Mouse (Mus musculus) liver, postnatal 0 days (tissue): ENCODE data around the gene Cdhr1. TPM values are rescaled to one million over a fixed set of nuclear protein-coding genes. Genes with fewer than 3 reads are reported as not detected.

ENCODE experiments used
- ATAC-seq: fragments of 200-750 bp; cut with Nextera tagmentation; 2 replicates; pipeline ENCODE4 v1.8.0; 2017; ENCODE audit warnings: mild to moderate bottlenecking, moderate library complexity
- DNase-seq: peaks from one replicate; pipeline ENCODE4 v3.0.0-alpha.2; 2016
- H3K27ac ChIP-seq: fragments of 300-500 bp; sonication (generic); 2 replicates; pipeline ENCODE4 v1.5.1; 2014; ENCODE audit warnings: antibody characterized with exemption, moderate library complexity, mild to moderate bottlenecking, low read depth
- H3K27me3 ChIP-seq: fragments of 300-500 bp; sonication (generic); 2 replicates; pipeline ENCODE4 v1.6.1; 2014; ENCODE audit warnings: low read length, control low read depth, mixed read lengths; ENCODE audit not compliant: insufficient read depth
- H3K36me3 ChIP-seq: fragments of 300-500 bp; sonication (generic); replicated peaks from 2 replicates; pipeline ENCODE4 v1.6.1; 2014; ENCODE audit warnings: mild to moderate bottlenecking, control low read depth, low read length, moderate library complexity, mixed read lengths; ENCODE audit not compliant: insufficient read depth
- H3K4me1 ChIP-seq: fragments of 300-500 bp; sonication (generic); 2 replicates; pipeline ENCODE4 v1.6.1; 2014; ENCODE audit warnings: antibody characterized with exemption, mild to moderate bottlenecking, control low read depth; ENCODE audit not compliant: insufficient read depth
- H3K4me2 ChIP-seq: fragments of 300-500 bp; sonication (generic); 2 replicates; pipeline ENCODE4 v1.6.1; 2014; ENCODE audit warnings: low read depth, mild to moderate bottlenecking, low read length, moderate library complexity, mixed read lengths
- H3K4me3 ChIP-seq: fragments of 300-500 bp; sonication (generic); 2 replicates; pipeline ENCODE4 v1.5.1; 2014; ENCODE audit warnings: low read depth, low read length
- H3K9ac ChIP-seq: fragments of 300-500 bp; sonication (generic); replicated peaks from 2 replicates; pipeline ENCODE4 v1.6.1; 2014; ENCODE audit warnings: mild to moderate bottlenecking, moderate library complexity
- H3K9me3 ChIP-seq: fragments of 300-500 bp; sonication (generic); 2 replicates; pipeline ENCODE4 v1.6.1; 2016; ENCODE audit warnings: mild to moderate bottlenecking, control low read depth, low read length, mixed read lengths
- CTCF ChIP-seq: sonication (generic); IDR thresholded peaks from 2 replicates; pipeline ENCODE4 v1.5.1; 2016; ENCODE audit warnings: antibody characterized with exemption, low read depth
- EP300 ChIP-seq: IDR thresholded peaks from 2 replicates; pipeline ENCODE4 v1.6.1; 2016; ENCODE audit warnings: antibody characterized with exemption, low read depth, mild to moderate bottlenecking
- WGBS: fragments of 180-500 bp; shearing (Covaris S2); extraction: QIAGEN DNeasy Blood & Tissue Kit; methylation state at CpG from one replicate; pipeline ENCODE4 v1.1.7; 2014; ENCODE audit not compliant: insufficient replicate concordance; 5-methylcytosine and 5-hydroxymethylcytosine counted together
- polyA plus RNA-seq: library from polyadenylated mRNA; unstranded; fragments of >200 nt; fragmentation: Nextera tagmentation; extraction: Ambion mirVana; gene quantifications from 2 replicates; pipeline ENCODE4 v1.2.1, GENCODE M21; 2015

Cdhr1 gene
- polyA plus RNA-seq, 1 experiment from 2014 or later: not detected

DNA sequence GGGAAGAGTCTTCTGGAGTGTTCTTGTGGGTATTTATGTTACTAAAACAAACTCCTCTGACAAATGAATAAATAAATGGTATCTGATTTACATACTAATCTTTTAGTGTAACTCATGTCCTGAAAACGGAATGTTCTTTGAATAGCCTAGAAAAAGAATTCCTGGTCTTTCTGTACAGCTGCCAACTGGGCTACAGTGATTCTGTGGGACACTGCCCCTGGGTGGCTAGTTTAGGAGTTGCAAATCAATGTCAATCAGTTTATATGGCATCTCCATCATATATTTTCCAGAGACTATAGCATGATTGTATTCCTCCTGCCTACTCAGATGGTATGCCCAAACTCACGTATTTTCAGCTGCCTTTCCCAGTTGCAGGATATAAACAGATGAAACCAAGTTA, 33.3 kb downstream of the Cdhr1 start:
- no peak for DNase-seq
- no peak for TF ChIP-seq EP300
- Histone ChIP-seq H3K27ac (no peak overlapping the region), H3K4me3 (no peak overlapping the region), H3K4me1 (no peaks in the 10 kb centered on the region), H3K27me3 (no peaks in the 10 kb centered on the region), H3K36me3 (no peaks in the 10 kb centered on the region), H3K4me2 (no peak overlapping the region), H3K9ac (no peak overlapping the region), H3K9me3 (no peaks in the 10 kb centered on the region)
- ATAC-seq: no peak
- 54% methylated on average over 2 of the region's 2 CpGs for WGBS

DNA sequence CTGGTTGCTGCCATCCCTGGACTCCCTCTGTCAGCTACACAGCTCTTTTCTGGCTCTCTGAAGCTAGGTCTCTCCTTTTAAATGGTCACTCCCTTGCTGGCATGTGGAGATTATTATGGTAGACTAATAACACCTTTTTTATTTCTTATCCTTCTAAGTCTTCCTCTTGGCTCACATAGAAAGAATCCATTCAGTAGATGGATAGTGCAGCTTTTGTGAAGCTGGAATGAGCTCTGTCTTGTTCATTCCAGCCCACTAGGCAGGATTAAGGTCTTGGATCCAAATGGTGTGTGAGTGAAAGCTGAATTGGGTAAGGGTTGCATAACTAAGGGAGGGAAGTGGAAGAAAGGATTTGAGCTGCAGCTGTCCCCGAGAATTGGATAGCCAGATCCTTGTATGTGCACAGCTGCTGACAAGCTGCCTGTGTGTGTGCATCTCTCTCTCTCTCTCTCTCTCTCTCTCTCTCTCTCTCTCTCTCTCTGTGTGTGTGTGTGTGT, 49.2 kb downstream of the Cdhr1 start, which contains the start of gene Rgr:
Gene Rgr, minus strand, starts transcription at position 51 of the 497 bp plus-strand sequence.
- WGBS: 80% methylated on average over 1 of the region's 1 CpGs
- ATAC-seq: no peak

DNA sequence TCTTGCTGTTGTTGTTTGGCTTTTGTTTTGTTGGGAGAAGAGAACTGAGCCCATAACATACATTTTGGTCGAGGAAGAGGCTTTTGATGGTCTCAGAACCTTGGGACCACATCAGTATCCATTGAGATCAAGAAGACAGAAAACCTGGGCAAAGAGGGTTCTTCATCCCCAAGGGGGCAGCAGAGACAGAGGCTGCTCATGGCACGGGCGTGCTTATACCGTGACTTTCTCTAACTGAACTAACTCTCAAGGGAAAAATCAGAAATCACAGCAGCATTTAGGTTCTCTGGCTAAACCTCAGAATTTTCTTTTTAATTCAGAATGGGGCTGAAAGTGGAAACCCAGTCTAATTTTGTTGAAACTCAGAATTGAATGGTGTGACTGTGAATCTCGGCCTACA, 63.7 kb downstream of the Cdhr1 start:
- H3K27me3 ChIP-seq: no peaks in the 10 kb centered on the region
- H3K36me3 ChIP-seq: no peaks in the 10 kb centered on the region
- TF ChIP-seq CTCF (0 out of 2 replicates have a peak, but pooled peaks have one; percentile 5), EP300 (no peak)
- no peak for DNase-seq
- no peak overlapping the region for H3K9ac ChIP-seq
- H3K4me2 ChIP-seq: no peak overlapping the region
- H3K9me3 ChIP-seq: no peaks in the 10 kb centered on the region
- ATAC-seq: no peak
- H3K27ac ChIP-seq: no peak overlapping the region
- WGBS: 49% methylated on average over 5 of the region's 5 CpGs
- no peaks in the 10 kb centered on the region for H3K4me1 ChIP-seq
- no peak overlapping the region for H3K4me3 ChIP-seq

More for the DNA sequence above, 49.2 kb downstream of the Cdhr1 start, which contains the start of gene Rgr:
- TF ChIP-seq EP300 (no peak), CTCF (no peak)
- no peak within 1 kb of the TSS for H3K4me3 ChIP-seq
- H3K27ac ChIP-seq: no peak within 1 kb of the TSS
- H3K4me2 ChIP-seq: no peak within 1 kb of the TSS
- no peak for DNase-seq
- H3K36me3 ChIP-seq: no peaks in the 10 kb centered on the region
- H3K9me3 ChIP-seq: no peaks in the 10 kb centered on the region
- H3K4me1 ChIP-seq: no peaks in the 10 kb centered on the region
- no peaks in the 10 kb centered on the region for H3K27me3 ChIP-seq
- H3K9ac ChIP-seq: no peak within 1 kb of the TSS

DNA sequence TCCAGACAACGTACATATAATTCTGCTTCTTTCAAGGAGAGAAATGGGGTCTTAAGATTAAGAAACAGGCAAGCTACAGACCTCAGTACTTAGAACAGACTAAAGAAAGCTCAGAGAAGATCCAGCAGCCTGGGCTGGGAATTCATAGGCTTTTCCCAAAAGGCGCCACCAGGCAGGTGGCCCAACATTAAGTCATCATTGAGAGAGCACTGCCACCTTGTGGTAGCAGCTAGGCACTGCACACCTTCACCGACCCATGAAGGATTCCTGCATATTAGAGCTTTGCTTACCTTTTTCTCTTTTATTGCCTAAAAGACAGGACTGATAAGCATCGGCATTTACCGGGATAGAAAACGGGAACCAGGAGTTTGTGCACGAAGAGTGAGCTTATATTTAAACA, 64.9 kb downstream of the Cdhr1 start:
- no peak overlapping the region for H3K27ac ChIP-seq
- WGBS: 12% methylated on average over 7 of the region's 7 CpGs
- H3K9ac ChIP-seq: no peak overlapping the region
- no peak overlapping the region for H3K4me3 ChIP-seq
- peak; percentile 69 for DNase-seq
- TF ChIP-seq EP300: no peak
- peak; percentile 94 for TF ChIP-seq CTCF
- no peaks in the 10 kb centered on the region for H3K27me3 ChIP-seq
- no peaks in the 10 kb centered on the region for H3K4me1 ChIP-seq
- no peaks in the 10 kb centered on the region for H3K36me3 ChIP-seq
- no peak overlapping the region for H3K4me2 ChIP-seq
- no peaks in the 10 kb centered on the region for H3K9me3 ChIP-seq
- ATAC-seq: peak; percentile 54

DNA sequence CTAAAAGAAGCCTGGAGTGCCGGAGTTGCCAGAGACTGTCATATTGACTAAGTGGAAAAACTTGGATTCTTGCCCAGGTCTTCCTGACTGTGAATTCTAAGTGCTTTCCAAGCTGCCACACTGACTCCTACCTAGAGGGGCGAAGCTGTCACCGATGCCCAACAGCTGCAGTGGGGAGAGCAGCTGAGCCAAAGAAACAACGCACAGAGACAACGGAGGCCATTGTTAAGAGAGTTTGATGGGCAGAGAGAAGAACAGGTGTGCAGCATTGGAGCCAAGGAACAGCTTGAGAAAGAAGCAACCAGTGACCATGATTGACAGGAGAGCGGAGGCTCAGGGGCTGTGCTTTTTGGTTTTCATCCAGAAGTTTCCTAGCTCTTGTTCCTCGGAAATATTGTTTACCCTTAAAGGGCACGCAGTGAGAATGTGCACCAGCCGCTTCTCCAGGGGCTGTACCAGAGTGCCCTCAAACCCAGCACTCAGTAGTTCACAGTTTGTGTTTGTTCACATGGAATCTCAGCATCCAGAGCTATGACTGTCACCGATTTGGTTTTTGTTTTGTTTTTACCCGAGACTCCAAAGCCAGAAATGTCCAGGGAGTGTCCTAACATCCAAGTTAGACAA, 65.6 kb downstream of the Cdhr1 start:
- WGBS: 75% methylated on average over 11 of the region's 11 CpGs

DNA sequence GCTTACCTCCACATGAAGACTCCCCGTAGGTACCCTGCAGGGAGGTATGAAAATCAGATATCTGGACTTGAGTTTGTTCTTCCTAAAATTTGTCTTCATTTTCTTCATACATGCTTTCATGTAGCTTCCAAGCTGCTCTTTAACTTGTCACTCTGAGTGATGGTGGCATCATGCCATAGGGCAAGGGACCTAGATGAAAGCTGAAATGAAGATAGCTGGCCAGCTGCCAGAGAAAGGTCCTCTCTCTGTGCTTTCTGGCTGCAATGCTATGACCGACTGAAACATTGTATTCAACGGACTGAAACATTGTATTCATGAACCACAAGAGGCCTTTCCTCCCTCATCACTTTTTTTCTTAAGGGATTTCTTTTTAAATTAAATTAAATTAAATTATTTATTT, 69.6 kb downstream of the Cdhr1 start:
- no peak for TF ChIP-seq EP300
- TF ChIP-seq CTCF: no peak
- no peak overlapping the region for H3K4me3 ChIP-seq
- H3K9me3 ChIP-seq: no peaks in the 10 kb centered on the region
- 79% methylated on average over 3 of the region's 3 CpGs for WGBS
- H3K27me3 ChIP-seq: no peaks in the 10 kb centered on the region
- H3K4me2 ChIP-seq: no peak overlapping the region
- no peak overlapping the region for H3K9ac ChIP-seq
- no peak overlapping the region for H3K27ac ChIP-seq
- no peaks in the 10 kb centered on the region for H3K36me3 ChIP-seq
- no peaks in the 10 kb centered on the region for H3K4me1 ChIP-seq
- DNase-seq: no peak
- no peak for ATAC-seq

More for the DNA sequence above, 65.6 kb downstream of the Cdhr1 start:
- Histone ChIP-seq H3K36me3 (no peaks in the 10 kb centered on the region), H3K9me3 (no peaks in the 10 kb centered on the region), H3K4me2 (no peak overlapping the region), H3K4me1 (no peaks in the 10 kb centered on the region), H3K27ac (no peak overlapping the region), H3K9ac (no peak overlapping the region), H3K4me3 (no peak overlapping the region), H3K27me3 (no peaks in the 10 kb centered on the region)
- TF ChIP-seq EP300 (no peak), CTCF (no peak)
- DNase-seq (no peak), ATAC-seq (no peak)
